Mouse (Mus musculus) erythroblast, adult 5-6 weeks (primary cell): Measurements from ENCODE around the gene Fas. TPM values are rescaled to one million over a fixed set of nuclear protein-coding genes. Genes with fewer than 3 reads are reported as not detected.

ENCODE experiments used
- ATAC-seq: replicated peaks from 2 replicates; pipeline ENCODE4 v1.8.0; 2016; ENCODE audit warnings: moderate number of reproducible peaks, mild to moderate bottlenecking, moderate TSS enrichment, inconsistent platforms; ENCODE audit not compliant: poor library complexity, low FRiP score, severe bottlenecking
- total RNA-seq, 2 experiments: library from RNA; stranded (forward) in 1 of 2; stranded (reverse) in 1 of 2; fragments of 150-400 nt in 1 of 2; fragments of 200-764, 138-1000 nt in 1 of 2; gene quantifications; 2 replicates each; pipeline versions ENCODE4 v1.2.3 to v1.2.4; 2015 to 2017; ENCODE audit warnings: low replicate concordance in 2 of 2

The Fas gene
- total RNA-seq (2015; ENCODE audit: low replicate concordance) (7.3 and 10.2 TPM in 2 replicates), total RNA-seq (2017; ENCODE audit: low replicate concordance) (2.4 and 6.8 TPM in 2 replicates)

DNA sequence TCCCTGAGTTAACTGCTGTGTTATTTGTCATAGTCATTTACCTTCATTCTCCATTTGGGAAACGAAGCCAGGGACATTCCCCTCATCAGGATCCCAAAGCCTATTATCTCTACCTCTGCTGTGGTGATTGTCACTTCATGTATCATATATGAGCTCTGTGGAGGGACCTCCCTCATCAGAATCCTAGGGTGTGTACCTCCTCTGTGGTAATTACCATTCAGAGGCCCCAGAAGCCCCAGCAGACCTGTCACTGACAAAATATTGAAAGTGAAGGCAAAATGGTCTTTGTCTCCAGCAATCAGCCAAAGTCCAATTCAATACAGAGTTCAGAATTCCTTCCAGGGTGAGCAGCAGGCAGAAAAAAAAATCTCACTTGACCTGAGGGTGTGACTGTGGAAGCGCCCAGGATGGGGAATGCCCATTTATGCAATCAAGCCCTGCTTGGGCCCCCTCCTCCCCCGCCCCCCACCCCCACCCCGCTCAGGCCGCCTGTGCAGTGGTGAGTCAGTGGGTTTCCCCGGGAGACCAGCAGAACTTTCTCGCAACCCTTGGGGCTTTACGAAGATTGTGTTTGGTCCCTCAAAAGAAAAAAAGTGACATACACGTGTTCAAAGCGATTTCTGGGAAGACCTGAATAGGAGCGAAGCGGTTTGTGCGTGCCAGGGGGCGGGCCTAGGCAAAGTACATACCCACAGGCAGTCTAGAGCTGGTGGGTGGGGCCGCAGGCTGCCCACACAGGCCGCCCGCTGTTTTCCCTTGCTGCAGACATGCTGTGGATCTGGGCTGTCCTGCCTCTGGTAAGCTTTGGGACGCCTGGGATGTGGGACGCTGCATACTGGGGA is at the start of gene Fas:
Fas (plus strand) TSS at position 719 of the 842 bp plus-strand sequence.
- ATAC-seq: no peak

DNA sequence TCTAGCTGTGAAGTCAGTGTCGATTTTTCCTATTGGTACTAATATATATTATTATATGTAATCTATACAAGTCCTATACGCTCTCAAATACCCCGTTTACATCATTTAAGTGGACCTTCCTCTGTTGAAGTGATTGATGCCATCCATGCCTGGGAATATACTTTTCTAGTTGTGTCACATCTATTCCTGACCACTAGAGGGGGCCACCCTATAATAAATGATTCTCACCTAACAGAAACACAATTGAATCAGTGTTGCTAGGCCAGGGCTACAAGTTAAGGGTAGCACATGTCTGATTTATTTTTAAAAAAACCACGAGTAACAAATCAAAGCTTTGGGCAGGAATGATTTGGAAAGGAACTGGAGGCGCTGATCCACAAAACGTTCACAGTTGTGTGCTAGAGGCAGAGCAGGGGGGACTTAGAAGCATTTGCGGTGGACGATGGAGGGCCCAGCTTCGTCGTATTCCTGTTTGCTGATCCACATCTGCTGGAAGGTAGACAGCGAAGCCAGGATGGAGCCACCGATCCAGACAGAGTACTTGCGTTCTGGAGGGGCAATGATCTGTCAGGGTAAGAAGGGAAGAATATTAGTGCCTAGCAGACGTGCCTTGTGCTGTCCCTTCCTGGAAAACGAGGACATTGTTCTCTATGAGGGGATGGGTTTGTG is 49.1 kb upstream of the Fas start:
- ATAC-seq: no peak; the same call in 1 of the 2 replicates

GRCm38 (mm10) chr19:34242925-34243324 is 47.5 kb upstream of the Fas start:
- ATAC-seq: no peak

GRCm38 (mm10) chr19:34244056-34244455 is 46.4 kb upstream of the Fas start:
- peak; percentile 73; the same call in 1 of the 2 replicates for ATAC-seq

GRCm38 (mm10) chr19:34248558-34248957 is 41.9 kb upstream of the Fas start:
- no peak for ATAC-seq

GRCm38 (mm10) chr19:34250621-34251020 is 39.8 kb upstream of the Fas start:
- ATAC-seq: no peak

DNA sequence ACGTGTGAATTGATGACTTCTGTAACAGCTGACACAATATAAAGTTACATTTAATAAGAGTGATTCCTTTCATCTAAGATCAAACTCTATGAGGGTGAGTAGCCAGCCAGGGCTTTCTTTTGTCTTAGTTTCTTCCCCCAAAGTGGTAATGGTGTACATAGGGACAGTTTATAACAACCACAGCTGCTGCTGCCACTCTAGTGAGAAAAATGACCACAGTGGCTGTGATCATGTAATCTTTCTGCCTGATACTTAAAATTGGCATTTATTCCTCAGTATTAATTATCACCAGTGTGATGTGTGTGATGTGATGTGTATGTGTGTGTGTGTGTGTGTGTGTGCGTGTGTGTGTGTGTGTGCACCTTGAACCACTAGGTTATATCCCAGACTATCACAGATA is 38.6 kb upstream of the Fas start:
- ATAC-seq: no peak

GRCm38 (mm10) chr19:34252450-34252849 is 38.0 kb upstream of the Fas start:
- ATAC-seq: no peak

GRCm38 (mm10) chr19:34254101-34254879 is 36.2 kb upstream of the Fas start:
- no peak for ATAC-seq

DNA sequence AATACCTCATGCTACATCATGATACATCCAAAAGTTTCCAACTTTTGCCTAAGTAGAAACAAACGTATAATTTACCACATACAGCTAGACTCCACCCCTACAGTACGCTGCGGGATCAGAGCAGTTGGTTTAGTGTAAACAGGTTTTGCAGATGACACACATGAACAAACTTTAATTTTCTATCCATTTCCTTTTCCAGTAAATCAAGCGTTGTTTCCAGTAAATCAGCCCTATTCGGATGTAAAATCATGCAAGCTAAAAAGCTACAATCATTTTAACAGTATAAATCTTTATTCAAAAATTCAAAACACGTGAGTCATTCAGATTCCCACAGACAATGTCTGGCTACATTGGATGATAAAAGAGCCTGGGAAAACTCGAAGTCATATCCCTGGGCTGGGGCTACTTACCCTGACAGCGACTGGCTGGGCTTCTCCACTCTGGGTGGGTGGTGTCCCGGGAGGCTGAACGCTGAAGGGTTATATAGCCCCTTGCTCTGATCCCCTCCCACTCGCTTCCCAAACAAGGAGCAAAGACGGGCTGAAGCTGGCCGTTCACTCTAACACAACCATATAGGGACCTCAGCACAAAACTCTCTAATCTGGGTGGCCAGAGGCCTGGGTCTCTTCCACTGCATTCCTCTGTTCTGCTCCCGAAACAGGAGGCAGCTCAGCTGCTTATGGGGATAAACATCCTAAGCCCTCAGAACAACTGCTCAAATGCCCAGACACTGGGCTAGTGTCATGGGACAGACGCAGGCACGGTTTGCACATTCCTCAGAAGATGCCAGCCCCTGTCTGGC is 35.4 kb upstream of the Fas start, which contains the start of gene Acta2:
Acta2 (minus strand) TSS at position 711 of the 802 bp plus-strand sequence.
- no peak for ATAC-seq

DNA sequence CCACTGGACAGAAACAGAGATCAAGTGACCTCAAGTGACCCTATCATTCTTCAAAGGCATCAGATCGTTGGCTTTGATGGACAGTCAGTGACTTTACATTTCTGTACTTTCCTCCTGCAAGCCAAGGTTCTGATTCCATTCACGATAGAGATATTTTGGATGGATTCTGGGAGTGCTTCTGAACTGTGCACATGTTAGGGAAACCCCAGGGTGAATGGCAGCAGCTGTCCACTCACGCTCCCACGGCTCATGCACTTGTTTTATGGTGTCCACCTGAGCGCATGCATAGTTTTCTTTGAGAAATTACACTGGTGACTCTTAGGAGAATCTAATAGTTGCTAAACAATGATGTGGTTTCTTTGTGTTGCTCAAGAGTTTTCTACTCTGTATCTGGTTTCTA is 34.3 kb upstream of the Fas start:
- ATAC-seq: no peak

DNA sequence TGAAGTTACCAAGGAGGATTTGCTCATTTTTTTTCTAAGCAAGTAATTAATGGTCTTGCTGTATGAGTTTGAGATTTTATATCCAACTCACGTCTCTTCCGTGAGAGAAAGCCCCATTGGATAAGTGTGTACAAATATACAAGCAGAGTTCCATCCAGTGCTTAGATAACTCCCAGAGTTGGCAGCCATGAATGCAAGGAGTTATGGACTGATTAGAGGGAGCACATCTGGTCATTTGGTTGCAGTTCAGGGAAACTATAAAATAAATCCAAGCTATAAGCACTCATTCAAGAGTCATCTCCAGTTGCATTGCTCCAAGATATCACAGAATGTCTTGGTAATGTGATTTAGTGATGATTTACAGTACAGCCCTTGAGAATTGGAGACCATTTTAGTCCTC is 33.5 kb upstream of the Fas start:
- no peak for ATAC-seq

DNA sequence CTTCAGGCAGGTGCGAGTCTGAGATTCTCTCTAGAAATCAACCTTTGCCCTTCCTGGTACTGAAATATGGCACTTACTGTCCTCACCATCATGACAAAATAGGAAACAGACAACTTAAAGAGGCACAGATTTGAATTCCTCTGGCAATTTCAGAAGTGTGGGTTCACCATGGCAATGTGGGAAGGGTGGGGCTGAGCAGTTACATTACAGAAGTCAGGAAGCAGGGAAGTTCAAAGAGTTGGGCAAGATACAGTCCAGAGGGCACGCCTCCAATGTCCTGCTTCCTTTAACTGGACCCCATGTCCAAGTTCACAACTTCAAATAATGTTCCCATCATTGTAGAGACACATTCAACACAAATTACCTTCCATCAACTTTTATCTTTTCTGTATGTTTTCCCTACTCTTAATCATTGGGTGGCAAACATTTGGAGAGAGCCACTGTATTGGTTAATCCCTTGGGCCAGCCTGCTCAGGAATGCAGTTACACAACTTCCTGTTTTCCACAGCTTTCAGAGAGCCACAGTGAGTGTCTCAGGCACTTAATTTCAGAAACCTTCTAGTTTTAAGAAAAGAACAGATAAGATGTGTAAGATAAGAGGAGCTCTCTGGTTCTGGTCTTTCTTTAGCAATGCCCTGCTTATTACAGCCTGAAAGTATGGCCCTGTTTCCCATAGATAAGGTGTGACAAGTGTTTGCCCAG is 28.0 kb upstream of the Fas start:
- no peak for ATAC-seq

DNA sequence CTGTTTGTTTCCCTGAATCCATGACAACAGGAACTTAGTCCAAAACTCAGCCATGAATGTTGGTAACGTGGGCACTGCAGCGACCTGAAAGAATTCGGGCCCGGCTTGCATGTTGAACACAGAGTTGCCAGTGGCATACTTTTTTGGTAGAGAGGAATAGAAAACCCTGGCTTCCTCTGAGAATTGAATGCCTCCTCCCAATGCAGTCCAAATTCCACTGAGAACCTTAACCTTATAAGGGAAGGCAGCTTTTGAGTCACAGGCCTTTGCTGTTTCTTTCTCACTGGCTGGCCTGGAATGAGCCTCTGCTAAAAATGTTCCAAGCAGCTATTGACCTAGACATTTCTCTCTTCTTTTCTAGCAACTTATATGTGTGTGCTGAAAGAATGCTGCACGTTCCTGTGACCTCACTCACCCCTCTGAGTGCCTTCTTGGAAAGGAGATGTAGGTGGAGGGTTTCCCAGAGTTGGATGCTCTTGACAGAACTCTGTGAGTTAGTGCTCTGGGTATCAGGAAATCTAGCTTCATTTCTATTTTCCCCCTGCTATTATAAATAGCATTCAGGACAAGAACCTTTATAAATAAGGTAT is 24.8 kb upstream of the Fas start:
- ATAC-seq: no peak

- no peak for ATAC-seq
These were observed 21.5 kb upstream of the Fas start for GRCm38 (mm10) chr19:34268991-34269390.

DNA sequence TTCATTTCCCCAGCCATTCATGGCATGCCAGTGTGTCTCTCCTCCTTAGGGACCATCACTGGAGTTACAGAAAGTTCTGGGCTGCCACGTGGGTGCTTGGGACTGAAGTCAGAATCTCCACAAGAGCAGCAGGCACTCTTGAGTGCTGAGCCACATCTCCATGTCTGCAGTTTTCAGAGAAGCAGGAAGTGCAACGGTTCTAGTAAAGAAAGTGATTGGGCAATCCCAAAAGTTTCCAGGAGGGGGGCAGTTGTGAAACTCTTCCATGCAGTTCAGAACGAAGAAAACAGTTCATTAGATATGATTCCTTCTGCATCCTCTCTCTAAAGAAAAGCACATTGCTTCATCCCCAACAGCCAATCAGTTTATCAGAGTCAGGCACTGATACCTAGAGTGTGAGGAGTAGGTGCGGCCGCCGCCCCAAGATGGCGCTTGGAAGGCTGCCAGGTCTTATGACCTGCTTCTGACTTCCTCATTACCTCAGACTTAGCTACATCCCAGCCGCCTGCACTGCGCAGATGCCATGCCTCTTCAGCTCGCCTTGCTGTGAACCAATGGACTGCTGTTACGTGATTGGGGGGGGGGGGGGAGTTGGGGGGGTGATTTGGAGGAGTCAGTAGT is 20.2 kb upstream of the Fas start:
- ATAC-seq: no peak

GRCm38 (mm10) chr19:34270824-34271464 is 19.5 kb upstream of the Fas start:
- no peak for ATAC-seq

DNA sequence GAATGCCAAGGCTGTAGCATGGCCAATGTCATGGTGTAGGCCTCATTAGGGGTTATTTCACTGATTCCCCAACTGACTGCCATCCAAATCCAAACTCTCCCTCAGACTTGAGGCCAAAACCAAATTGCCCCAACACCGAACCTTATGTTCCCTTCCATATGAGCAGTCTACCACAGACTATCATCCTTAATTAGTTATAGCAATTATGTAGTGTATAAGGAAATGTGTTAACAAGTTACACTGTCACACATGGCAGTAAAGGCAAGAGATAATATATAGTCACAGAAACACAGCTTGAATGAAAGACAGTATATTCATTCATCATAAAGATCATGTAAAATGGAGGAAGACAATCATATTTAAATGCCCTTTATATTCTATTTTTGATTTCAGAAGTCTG is 17.4 kb upstream of the Fas start:
- no peak for ATAC-seq
